Mouse (Mus musculus) spleen, postnatal 36 days (tissue): Measurements from ENCODE around the gene Gjc2.

Source experiments
- DNase-seq, 2 experiments: peaks; one replicate each; pipeline ENCODE4 v3.0.0; 2022; ENCODE audit warnings: low spot score in 2 of 2, mixed read lengths in 1 of 2

The Gjc2 gene

GRCm38 (mm10) chr11:59161398-59161797, 21.6 kb downstream of the Gjc2 start:
- DNase-seq: no peak

DNA sequence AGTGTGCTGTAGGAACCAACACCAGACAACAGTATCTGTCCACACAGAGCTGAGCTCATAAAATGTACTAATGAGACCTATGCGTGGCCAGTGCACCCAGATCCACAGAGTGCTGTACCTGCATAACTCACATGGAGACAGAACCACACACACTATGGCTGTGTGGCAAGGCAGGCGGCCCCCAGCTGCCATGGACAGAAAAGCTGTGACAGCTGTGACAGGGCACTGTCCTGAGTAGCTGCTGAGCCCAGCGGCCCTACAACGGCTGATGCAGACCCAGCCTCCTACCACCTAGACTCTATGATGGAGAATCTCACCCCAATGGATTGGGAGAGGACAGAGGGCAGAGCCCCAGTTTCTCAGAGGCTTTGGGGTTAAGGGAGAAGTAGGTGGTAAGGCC, 23.5 kb downstream of the Gjc2 start:
- DNase-seq: no peak

- no peak for DNase-seq
These were observed 23.9 kb downstream of the Gjc2 start for GRCm38 (mm10) chr11:59159099-59159498.

- DNase-seq: no peak
These were observed 27.1 kb downstream of the Gjc2 start for GRCm38 (mm10) chr11:59155900-59156299.

- DNase-seq: no peak
These were observed 28.8 kb downstream of the Gjc2 start for GRCm38 (mm10) chr11:59154220-59154619.

DNA sequence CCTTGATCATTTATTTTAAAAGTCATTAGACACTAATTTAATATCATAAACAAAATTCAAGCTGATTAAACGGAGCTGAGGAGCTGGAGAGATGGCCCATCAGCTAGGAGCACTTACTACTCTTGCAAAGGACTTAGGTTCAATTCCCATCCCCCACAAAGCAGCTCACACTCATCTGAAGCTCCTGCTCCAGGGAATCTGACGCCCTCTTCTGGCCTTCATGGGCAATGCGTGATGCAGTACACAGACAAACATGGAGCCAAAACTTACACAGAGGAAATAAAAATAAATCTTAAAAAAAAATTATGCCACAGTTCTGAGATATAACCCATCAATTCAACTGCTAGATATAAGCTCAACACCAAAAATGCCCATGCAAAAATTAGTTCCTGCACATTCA, 31.3 kb downstream of the Gjc2 start:
- no peak for DNase-seq

DNA sequence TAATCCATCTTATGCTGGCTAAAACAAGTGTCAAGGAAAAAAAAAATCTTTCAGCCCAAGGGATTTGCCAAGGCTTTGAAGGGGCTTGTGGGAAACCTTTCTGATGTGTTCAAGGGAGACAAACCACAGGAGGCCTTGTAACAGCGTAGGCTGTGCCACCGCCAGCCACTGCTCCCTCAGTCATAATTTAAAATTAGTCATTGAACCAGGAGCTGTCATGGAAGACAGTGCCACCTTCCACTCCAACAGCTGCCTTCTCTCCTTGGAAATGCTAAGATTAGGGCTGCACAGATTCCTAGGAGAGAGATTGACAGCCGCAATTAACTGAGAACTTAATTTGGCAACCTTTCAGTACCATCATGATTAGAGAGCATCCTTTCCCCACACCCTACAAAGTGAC, 33.7 kb downstream of the Gjc2 start:
- DNase-seq: no peak

DNA sequence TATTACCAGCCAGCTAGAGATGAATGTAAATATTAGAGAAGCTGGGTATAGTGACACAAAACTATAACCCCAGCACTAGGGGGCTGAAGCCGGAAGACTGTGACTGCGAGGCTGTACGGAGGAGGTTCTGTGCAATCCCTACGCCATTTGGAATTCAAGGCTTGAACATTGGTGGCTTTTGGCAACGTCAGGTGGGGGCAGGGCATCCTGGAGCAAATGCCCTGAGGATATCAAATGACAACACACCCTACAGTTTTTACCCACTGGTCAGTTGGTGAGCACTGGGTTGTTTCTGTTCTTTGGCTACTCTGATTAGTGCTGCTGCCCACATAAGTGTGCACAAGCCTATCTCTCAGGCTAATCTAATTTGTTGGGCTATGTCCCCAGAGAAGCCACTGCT, 40.1 kb downstream of the Gjc2 start:
- no peak for DNase-seq

- DNase-seq: no peak
These were observed 41.1 kb downstream of the Gjc2 start for GRCm38 (mm10) chr11:59141772-59142370.

GRCm38 (mm10) chr11:59138537-59139486, 44.2 kb downstream of the Gjc2 start:
- no peak for DNase-seq

GRCm38 (mm10) chr11:59136994-59137706, 45.9 kb downstream of the Gjc2 start:
- no peak for DNase-seq

GRCm38 (mm10) chr11:59135904-59136452, 47.0 kb downstream of the Gjc2 start, which contains the start of gene Obscn:
Gene Obscn (minus strand): TSS chr11:59136402.
- DNase-seq: no peak

DNA sequence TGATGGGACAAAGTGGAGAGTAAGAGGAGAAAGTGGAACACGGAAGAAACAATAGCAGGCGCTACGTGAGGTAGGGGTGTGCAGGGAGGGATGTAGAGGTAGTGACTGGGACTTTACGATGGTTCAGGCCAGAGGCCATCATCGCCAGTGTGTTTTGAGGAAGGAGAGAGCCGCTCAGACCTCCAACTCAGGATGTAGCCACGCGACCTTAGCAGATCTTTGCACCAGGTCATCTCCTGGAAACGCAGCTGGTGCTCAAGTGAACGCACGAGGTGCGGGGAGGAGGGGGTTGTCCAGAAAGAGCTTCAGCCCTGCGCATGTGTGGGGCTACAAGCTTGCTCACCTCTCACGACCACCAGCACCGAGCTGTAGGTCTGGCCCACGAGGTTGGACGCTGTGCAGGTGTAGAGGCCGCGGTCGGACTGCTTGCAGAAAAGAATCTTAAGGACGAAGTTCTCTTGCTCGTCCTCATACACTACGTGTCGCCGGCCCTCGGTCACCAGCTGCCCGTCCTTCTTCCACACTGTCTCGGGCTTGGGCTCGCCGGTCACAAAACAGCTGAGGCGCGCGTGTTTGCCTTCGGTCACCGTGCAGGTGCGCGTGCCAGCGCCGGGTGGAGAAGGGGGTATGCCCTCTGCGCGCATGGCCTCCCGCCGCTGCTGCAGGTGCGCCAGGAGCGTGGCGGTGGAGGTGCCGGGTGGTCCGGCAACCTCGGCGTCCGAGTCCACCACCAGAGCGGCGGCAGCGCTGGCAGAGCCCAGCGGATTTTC, 47.8 kb downstream of the Gjc2 start:
- no peak for DNase-seq

DNA sequence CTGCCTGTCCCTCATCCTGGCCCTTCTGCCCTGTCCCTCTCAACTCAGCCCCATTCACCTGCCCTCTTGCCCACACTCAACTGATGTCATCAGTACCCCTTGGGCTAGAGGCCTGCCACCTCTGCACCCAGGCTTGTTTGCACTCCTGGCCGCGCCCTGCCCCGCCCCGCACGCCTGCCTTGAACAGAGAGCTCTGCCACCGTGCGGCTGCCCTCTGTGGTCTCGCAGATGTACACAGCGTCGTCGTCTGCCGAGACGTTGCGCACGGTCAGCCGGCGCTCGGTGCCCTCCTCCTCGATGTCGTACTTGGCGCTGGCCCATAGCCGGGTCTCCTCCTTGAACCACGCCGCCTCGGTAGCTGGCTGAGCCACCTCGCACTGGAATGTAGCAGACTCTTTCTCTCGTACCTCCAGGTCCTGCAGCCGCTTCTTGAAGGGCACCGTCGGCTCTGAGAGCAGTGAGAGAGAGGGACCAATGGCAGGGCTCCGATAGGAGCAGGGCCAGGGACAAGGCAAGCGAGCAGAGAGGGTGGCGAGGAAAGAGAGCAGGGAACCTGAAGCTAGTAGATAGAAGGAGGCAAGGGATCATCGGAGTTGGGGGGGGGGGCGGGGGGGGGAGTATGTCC, 48.5 kb downstream of the Gjc2 start:
- DNase-seq: no peak

- no peak for DNase-seq
These were observed 50.9 kb downstream of the Gjc2 start for GRCm38 (mm10) chr11:59132065-59132464.

DNA sequence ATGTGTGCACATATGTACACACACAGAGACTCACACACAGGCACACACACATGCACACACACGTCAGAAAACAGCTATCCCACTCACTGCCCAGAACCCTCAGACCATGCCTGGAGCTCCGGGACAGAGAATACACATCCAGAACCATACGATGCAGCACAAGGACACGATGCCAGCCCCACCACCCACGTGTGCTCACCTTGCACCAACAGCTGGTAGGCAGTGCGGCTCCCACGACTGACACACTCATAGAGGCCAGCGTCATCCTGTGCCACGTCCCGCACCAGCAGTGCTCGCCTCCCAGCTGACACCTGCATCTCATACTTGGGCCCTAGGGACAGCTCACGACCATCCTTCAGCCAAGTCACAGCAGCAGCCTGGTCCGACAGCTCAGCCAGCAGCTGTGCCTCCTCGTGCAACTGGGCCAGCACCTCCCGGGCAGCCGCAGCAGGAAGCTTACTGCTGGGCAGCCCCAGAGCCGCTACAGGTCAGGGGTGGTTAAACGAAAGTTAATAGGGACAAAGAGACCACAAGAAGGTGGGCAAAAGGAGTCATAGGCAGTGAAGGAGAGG, 51.6 kb downstream of the Gjc2 start:
- DNase-seq: no peak

GRCm38 (mm10) chr11:59130782-59131181, 52.2 kb downstream of the Gjc2 start:
- no peak for DNase-seq
